Mouse (Mus musculus) E14TG2a.4 (cell line): ENCODE data around the gene Gltpd2.

ENCODE experiments used
- CTCF ChIP-seq: conservative IDR thresholded peaks from 2 replicates; pipeline ENCODE4 v1.5.1; 2014; ENCODE audit warnings: low read length
- NANOG ChIP-seq: IDR thresholded peaks from 2 replicates; pipeline ENCODE4 v1.6.1; 2014; ENCODE audit warnings: borderline replicate concordance, low read length, mixed read lengths
- POU5F1 ChIP-seq: IDR thresholded peaks from 2 replicates; pipeline ENCODE4 v1.6.1; 2014; ENCODE audit warnings: low read length, borderline replicate concordance

DNA sequence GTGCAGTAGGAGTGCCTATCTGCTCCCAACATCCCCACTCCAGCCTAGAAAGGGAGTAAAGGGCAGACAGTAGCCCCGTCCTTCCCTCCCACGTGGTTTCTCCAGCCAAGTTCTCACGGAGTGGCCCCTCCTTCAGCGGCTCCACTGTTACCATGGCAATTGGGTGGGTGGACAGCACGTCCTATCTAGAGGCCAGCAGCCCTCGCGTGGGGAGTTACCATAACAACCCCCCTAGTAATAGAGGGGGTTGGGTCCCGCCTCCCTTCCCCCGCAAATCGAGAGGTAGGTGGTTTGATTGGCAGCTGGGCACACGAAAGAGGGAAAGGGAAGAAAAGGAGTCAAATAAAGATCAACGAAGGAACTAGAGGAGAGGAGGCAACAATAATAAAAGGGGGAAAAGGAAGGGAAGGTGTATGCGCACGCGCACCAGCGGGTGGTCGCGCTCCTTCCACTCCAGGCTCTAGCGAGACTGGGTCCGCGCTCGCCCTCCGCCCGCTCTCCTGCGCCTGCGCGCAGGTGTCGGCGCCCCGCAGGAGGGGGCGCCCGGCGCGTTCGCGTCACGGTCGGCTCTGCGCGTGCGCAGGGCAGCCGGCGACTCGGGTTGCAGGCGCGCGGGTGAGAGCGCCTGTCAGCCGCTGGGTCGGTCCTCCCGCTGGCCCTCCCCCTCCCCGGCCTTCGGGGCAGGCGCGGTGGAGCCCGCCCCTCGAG lies 43.4 kb downstream of the Gltpd2 start, which contains the start of gene Mink1:
- no peak for TF ChIP-seq CTCF
- TF ChIP-seq NANOG = no peak
- TF ChIP-seq POU5F1 = no peak
